Mouse (Mus musculus): Measurements from ENCODE around the gene Tnfrsf18. TPM values are rescaled to one million over a fixed set of nuclear protein-coding genes. Genes with fewer than 3 reads are reported as not detected.

Tnfrsf18 gene
- 1.4 and 2.4 TPM in 2 replicates for polyA plus RNA-seq (2014; fragmentation: Nextera tagmentation; extraction: Ambion mirVana)

GRCm38 (mm10) chr4:156026013-156026412 is at the start of gene Tnfrsf18:
Gene Tnfrsf18 (plus strand): TSS chr4:156026164.
- Histone ChIP-seq H3K36me3 (ENCODE audit: control insufficient read depth, insufficient read depth, low read length) (peaks cover 23% of the 10 kb centered on the region), H3K4me1 (ENCODE audit: control insufficient read depth, insufficient read depth, low read length) (peaks cover 10% of the 10 kb centered on the region), H3K27me3 (ENCODE audit: control insufficient read depth, insufficient read depth, low read length) (no peaks in the 10 kb centered on the region), H3K27ac (replicated peaks; ENCODE audit: low read depth, low read length) (no peak within 1 kb of the TSS), H3K9ac (replicated peaks; ENCODE audit: low read length) (no peak within 1 kb of the TSS), H3K4me2 (ENCODE audit: low read length) (no peak within 1 kb of the TSS), H3K4me3 (replicated peaks; ENCODE audit: low read depth, low read length) (no peak within 1 kb of the TSS), H3K9me3 (ENCODE audit: control insufficient read depth, low read length) (no peaks in the 10 kb centered on the region)
- ATAC-seq (ENCODE audit: low FRiP score, low TSS enrichment) = no peak
- no peak for DNase-seq
- 78% methylated on average over 4 of the region's 4 CpGs for WGBS

DNA sequence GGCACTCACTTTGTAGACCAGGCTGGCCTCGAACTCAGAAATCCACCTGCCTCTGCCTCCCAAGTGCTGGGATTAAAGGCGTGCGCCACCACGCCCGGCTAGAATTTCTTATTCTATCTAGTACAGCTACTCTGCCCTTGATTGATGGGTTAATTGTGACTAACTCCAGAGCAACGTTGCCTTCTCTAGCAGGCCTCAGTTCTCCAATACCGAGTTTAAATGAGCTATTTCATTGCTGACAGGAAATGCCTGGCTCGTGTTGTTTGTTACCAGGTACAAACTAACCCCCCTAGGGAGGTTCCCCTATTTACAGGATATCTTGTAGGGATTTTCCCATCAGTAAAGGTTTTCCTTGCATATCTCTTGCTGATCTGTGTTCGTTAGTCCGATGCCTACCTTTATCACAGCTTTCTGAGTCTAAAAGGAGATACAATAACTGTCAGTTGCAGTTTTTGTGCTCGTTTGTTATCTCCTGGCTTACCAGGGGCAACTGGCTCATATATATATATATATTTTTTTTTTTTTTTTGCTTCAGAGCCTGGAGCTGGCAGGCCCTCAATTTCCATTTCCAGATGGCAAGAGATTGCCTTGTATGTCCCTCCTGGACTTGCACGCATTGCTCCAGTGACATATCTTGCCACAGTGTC is 44.4 kb upstream of the Tnfrsf18 start:
- DNase-seq = no peak
- H3K4me2 ChIP-seq (ENCODE audit: low read length) = no peak overlapping the region
- no peaks in the 10 kb centered on the region for H3K27me3 ChIP-seq (ENCODE audit: control insufficient read depth, insufficient read depth, low read length)
- H3K4me1 ChIP-seq (ENCODE audit: control insufficient read depth, insufficient read depth, low read length) = no peaks in the 10 kb centered on the region
- H3K27ac ChIP-seq (replicated peaks; ENCODE audit: low read depth, low read length) = no peak overlapping the region
- no peaks in the 10 kb centered on the region for H3K9me3 ChIP-seq (ENCODE audit: control insufficient read depth, low read length)
- no peak overlapping the region for H3K4me3 ChIP-seq (replicated peaks; ENCODE audit: low read depth, low read length)
- H3K9ac ChIP-seq (replicated peaks; ENCODE audit: low read length) = no peak overlapping the region
- WGBS = 83% methylated on average over 11 of the region's 12 CpGs
- no peaks in the 10 kb centered on the region for H3K36me3 ChIP-seq (ENCODE audit: control insufficient read depth, insufficient read depth, low read length)
- no peak for ATAC-seq (ENCODE audit: low FRiP score, low TSS enrichment)

GRCm38 (mm10) chr4:155983788-155984187 is 42.2 kb upstream of the Tnfrsf18 start:
- DNase-seq (peak; percentile 15), ATAC-seq (ENCODE audit: low FRiP score, low TSS enrichment) (no peak)
- H3K27me3 ChIP-seq (ENCODE audit: control insufficient read depth, insufficient read depth, low read length) = no peaks in the 10 kb centered on the region
- no peaks in the 10 kb centered on the region for H3K4me1 ChIP-seq (ENCODE audit: control insufficient read depth, insufficient read depth, low read length)
- H3K36me3 ChIP-seq (ENCODE audit: control insufficient read depth, insufficient read depth, low read length) = no peaks in the 10 kb centered on the region
- no peak overlapping the region for H3K9ac ChIP-seq (replicated peaks; ENCODE audit: low read length)
- no peaks in the 10 kb centered on the region for H3K9me3 ChIP-seq (ENCODE audit: control insufficient read depth, low read length)
- H3K4me3 ChIP-seq (replicated peaks; ENCODE audit: low read depth, low read length) = no peak overlapping the region
- no peak overlapping the region for H3K27ac ChIP-seq (replicated peaks; ENCODE audit: low read depth, low read length)
- H3K4me2 ChIP-seq (ENCODE audit: low read length) = no peak overlapping the region
- 10% methylated on average over 2 of the region's 2 CpGs for WGBS

DNA sequence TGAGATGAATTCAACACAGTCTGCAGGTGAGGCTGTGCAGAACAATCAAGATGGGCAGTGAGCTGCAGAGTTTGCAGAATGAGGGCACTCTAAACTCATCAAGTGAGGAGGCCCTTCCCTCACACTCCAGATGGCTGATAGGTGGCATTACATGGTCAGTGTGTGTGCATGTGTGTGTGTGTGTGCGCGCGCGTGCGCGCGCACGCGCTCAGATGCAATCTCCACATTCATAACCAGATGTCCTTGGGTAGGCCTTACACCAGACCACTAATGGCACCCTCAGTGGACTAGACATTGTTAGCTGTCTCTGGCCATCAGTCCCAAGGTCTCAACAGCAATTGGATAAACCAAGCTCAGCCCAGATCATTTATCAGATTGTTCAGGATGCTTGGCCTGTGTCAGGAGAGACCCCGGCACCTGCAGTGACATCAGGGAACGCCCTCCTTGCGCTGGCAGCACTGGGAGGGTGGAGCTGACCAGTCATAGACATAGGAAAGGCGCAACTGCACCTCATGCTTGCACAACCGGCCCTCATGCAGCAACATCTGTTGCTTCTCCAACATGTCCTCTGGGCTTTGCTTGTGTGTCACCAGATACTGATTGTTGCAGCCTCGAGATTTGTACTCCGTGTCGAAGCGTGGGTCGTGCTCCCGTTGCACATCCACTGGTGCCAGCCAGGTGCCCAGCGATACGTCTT is 34.6 kb upstream of the Tnfrsf18 start:
- Histone ChIP-seq H3K9ac (replicated peaks; ENCODE audit: low read length) (peak overlapping the region; percentile 68), H3K27ac (replicated peaks; ENCODE audit: low read depth, low read length) (peak overlapping the region; percentile 94), H3K4me1 (ENCODE audit: control insufficient read depth, insufficient read depth, low read length) (peaks cover 24% of the 10 kb centered on the region), H3K4me3 (replicated peaks; ENCODE audit: low read depth, low read length) (peak overlapping the region; percentile 80), H3K4me2 (ENCODE audit: low read length) (peak overlapping the region; percentile 97), H3K36me3 (ENCODE audit: control insufficient read depth, insufficient read depth, low read length) (peaks cover 6% of the 10 kb centered on the region), H3K9me3 (ENCODE audit: control insufficient read depth, low read length) (no peaks in the 10 kb centered on the region), H3K27me3 (ENCODE audit: control insufficient read depth, insufficient read depth, low read length) (no peaks in the 10 kb centered on the region)
- no peak for DNase-seq
- ATAC-seq (ENCODE audit: low FRiP score, low TSS enrichment) = no peak
- 87% methylated on average over 22 of the region's 22 CpGs for WGBS

GRCm38 (mm10) chr4:155991908-155992230 is 34.1 kb upstream of the Tnfrsf18 start:
- DNase-seq (no peak), ATAC-seq (ENCODE audit: low FRiP score, low TSS enrichment) (peak; percentile 25; the same call in 1 of the 2 replicates)
- H3K4me1 ChIP-seq (ENCODE audit: control insufficient read depth, insufficient read depth, low read length) = peaks cover 24% of the 10 kb centered on the region
- peak overlapping the region; percentile 80 for H3K4me3 ChIP-seq (replicated peaks; ENCODE audit: low read depth, low read length)
- WGBS = 31% methylated on average over 37 of the region's 37 CpGs
- H3K4me2 ChIP-seq (ENCODE audit: low read length) = peak overlapping the region; percentile 97
- H3K9me3 ChIP-seq (ENCODE audit: control insufficient read depth, low read length) = no peaks in the 10 kb centered on the region
- no peaks in the 10 kb centered on the region for H3K27me3 ChIP-seq (ENCODE audit: control insufficient read depth, insufficient read depth, low read length)
- peak overlapping the region; percentile 68 for H3K9ac ChIP-seq (replicated peaks; ENCODE audit: low read length)
- peaks cover 11% of the 10 kb centered on the region for H3K36me3 ChIP-seq (ENCODE audit: control insufficient read depth, insufficient read depth, low read length)
- H3K27ac ChIP-seq (replicated peaks; ENCODE audit: low read depth, low read length) = peak overlapping the region; percentile 94

DNA sequence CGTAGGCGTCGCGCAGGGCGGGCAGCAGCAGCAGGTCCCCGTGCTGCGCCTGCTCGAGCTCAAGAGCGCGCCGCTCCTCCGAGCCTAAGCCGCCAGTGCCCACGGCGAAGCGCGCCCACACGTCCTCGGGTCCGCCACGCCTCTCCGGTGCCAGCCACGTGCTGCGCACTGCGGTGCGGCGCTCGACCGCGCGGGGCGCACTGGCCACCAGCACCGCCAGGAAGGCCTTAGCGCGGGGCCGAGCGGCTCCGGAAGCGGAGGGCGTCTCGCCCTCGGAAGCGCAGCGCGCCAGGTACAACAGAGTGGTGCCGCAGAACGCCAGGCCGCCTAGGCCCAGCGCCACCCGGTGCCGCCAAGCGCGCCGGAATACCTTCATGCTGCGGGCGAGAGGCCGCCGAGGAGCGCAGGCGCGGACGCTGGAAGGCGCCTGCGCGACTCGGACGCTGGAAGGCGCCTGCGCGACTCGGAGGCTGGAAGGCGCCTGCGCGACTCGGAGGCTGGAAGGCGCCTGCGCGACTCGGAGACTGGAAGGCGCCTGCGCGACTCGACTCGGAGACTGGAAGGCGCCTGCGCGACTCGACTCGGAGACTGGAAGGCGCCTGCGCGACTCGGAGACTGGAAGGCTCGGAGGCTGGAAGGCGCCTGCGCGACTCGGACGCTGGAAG is 33.6 kb upstream of the Tnfrsf18 start, which contains the start of the genes B3galt6 and Sdf4:
TSS of gene B3galt6 (minus strand) at position 409 of the 665 bp plus-strand sequence.
TSS of gene Sdf4 (plus strand) at position 632 of the 665 bp plus-strand sequence.
- no peaks in the 10 kb centered on the region for H3K27me3 ChIP-seq (ENCODE audit: control insufficient read depth, insufficient read depth, low read length)
- peak within 1 kb of the TSS; percentile 94 for H3K27ac ChIP-seq (replicated peaks; ENCODE audit: low read depth, low read length)
- H3K4me2 ChIP-seq (ENCODE audit: low read length) = peak within 1 kb of the TSS; percentile 97
- H3K9me3 ChIP-seq (ENCODE audit: control insufficient read depth, low read length) = no peaks in the 10 kb centered on the region
- H3K4me1 ChIP-seq (ENCODE audit: control insufficient read depth, insufficient read depth, low read length) = peaks cover 24% of the 10 kb centered on the region
- H3K9ac ChIP-seq (replicated peaks; ENCODE audit: low read length) = peak within 1 kb of the TSS; percentile 76
- ATAC-seq (ENCODE audit: low FRiP score, low TSS enrichment) (peak; percentile 88), DNase-seq (peak; percentile 95)
- peaks cover 16% of the 10 kb centered on the region for H3K36me3 ChIP-seq (ENCODE audit: control insufficient read depth, insufficient read depth, low read length)
- H3K4me3 ChIP-seq (replicated peaks; ENCODE audit: low read depth, low read length) = peak within 1 kb of the TSS; percentile 80
- WGBS = under 1% methylated on average over 98 of the region's 99 CpGs

DNA sequence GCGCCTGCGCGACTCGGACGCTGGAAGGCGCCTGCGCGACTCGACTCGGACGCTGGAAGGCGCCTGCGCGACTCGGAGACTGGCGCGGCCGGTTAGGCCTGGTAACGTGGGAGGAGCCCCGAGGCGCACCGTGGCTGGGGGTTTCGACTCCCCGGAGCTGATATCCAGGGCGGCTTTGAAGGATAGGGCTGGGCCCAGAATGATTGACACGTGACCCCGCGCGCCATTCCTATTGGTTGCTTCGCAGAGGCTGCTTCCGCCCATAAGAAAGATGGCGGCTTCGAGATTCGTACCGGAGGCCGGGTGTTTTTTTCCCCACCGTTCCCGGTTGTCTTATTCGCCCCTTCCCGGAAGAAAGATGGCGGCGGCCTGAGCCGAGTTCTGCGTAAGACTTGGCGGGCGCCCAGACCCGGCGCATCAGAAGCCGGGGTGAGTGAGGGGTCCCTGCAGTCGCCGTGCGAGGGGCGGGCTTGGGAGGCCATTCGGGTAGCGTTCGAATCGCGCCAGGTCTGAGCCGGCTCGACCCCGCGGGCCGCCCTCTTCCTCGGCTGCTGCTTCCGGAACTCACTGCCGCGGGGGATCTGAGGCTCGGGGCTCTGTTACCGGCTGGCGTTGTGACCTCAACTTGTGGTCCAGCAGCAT is 32.9 kb upstream of the Tnfrsf18 start:
- under 1% methylated on average over 70 of the region's 70 CpGs for WGBS
- Histone ChIP-seq H3K36me3 (ENCODE audit: control insufficient read depth, insufficient read depth, low read length) (peaks cover 23% of the 10 kb centered on the region), H3K4me3 (replicated peaks; ENCODE audit: low read depth, low read length) (peak overlapping the region; percentile 80), H3K27ac (replicated peaks; ENCODE audit: low read depth, low read length) (peak overlapping the region; percentile 94), H3K27me3 (ENCODE audit: control insufficient read depth, insufficient read depth, low read length) (no peaks in the 10 kb centered on the region), H3K4me1 (ENCODE audit: control insufficient read depth, insufficient read depth, low read length) (peaks cover 24% of the 10 kb centered on the region), H3K4me2 (ENCODE audit: low read length) (peak overlapping the region; percentile 64), H3K9ac (replicated peaks; ENCODE audit: low read length) (peak overlapping the region; percentile 76), H3K9me3 (ENCODE audit: control insufficient read depth, low read length) (no peaks in the 10 kb centered on the region)
- DNase-seq = peak; percentile 98
- peak; percentile 86 for ATAC-seq (ENCODE audit: low FRiP score, low TSS enrichment)

DNA sequence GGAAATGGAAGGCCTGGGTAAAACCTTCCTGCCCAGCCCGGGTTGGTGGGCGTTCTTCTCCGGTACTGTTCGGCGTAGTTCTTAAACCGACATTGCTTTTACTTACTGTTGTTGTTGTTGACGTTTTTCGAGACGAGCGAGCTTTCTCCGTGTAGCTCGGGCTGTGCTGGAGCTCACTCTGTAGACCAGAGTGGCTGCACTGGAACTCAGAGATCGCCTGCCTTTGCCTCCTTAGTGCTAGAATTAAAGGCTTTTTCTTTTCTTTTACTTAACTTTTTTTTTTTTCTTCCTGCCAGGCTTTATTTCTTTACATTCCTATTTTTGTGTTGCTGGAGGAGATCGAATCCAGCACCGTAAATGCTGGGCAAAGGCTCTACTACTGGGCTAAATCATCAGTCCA is 32.4 kb upstream of the Tnfrsf18 start:
- H3K27ac ChIP-seq (replicated peaks; ENCODE audit: low read depth, low read length) = peak overlapping the region; percentile 94
- peak overlapping the region; percentile 80 for H3K4me3 ChIP-seq (replicated peaks; ENCODE audit: low read depth, low read length)
- H3K4me2 ChIP-seq (ENCODE audit: low read length) = peak overlapping the region; percentile 64
- WGBS = 6% methylated on average over 15 of the region's 15 CpGs
- H3K9ac ChIP-seq (replicated peaks; ENCODE audit: low read length) = peak overlapping the region; percentile 76
- H3K9me3 ChIP-seq (ENCODE audit: control insufficient read depth, low read length) = no peaks in the 10 kb centered on the region
- H3K27me3 ChIP-seq (ENCODE audit: control insufficient read depth, insufficient read depth, low read length) = no peaks in the 10 kb centered on the region
- peaks cover 29% of the 10 kb centered on the region for H3K36me3 ChIP-seq (ENCODE audit: control insufficient read depth, insufficient read depth, low read length)
- H3K4me1 ChIP-seq (ENCODE audit: control insufficient read depth, insufficient read depth, low read length) = peaks cover 24% of the 10 kb centered on the region
- DNase-seq (no peak), ATAC-seq (ENCODE audit: low FRiP score, low TSS enrichment) (no peak)

Measured in midbrain, embryonic 14.5 days (tissue).